Mouse (Mus musculus): ENCODE results near the gene Lrrc32.

Lrrc32 gene

GRCm38 (mm10) chr7:98505664-98506063 is 16.6 kb downstream of the Lrrc32 start:
- no peak for DNase-seq (ENCODE audit: inconsistent age in 2 of 2, low spot score in 1 of 2)

- DNase-seq (ENCODE audit: inconsistent age in 2 of 2, low spot score in 1 of 2), result no peak
Measured at GRCm38 (mm10) chr7:98510961-98511958, 22.2 kb downstream of the Lrrc32 start.

- no peak for DNase-seq (ENCODE audit: inconsistent age in 2 of 2, low spot score in 1 of 2)
Measured at GRCm38 (mm10) chr7:98513251-98513650, 24.2 kb downstream of the Lrrc32 start.

GRCm38 (mm10) chr7:98522576-98522975 is 33.5 kb downstream of the Lrrc32 start:
- peak; percentile 78 to 93 for DNase-seq (ENCODE audit: inconsistent age in 2 of 2, low spot score in 1 of 2)

- DNase-seq (ENCODE audit: inconsistent age in 2 of 2, low spot score in 1 of 2), result peak; percentile 56 to 74
Measured at GRCm38 (mm10) chr7:98523070-98523812, 34.2 kb downstream of the Lrrc32 start.

GRCm38 (mm10) chr7:98523813-98524361 is 34.8 kb downstream of the Lrrc32 start:
- peak; percentile 64 to 81 for DNase-seq (ENCODE audit: inconsistent age in 2 of 2, low spot score in 1 of 2)

GRCm38 (mm10) chr7:98524401-98524800 is 35.3 kb downstream of the Lrrc32 start:
- peak; percentile 51 to 83 for DNase-seq (ENCODE audit: inconsistent age in 2 of 2, low spot score in 1 of 2)

GRCm38 (mm10) chr7:98524869-98525699 is 36.0 kb downstream of the Lrrc32 start:
- DNase-seq (ENCODE audit: inconsistent age in 2 of 2, low spot score in 1 of 2), result peak in 1 of 2 experiments; percentile 56

GRCm38 (mm10) chr7:98527085-98527484 is 38.0 kb downstream of the Lrrc32 start:
- no peak for DNase-seq (ENCODE audit: inconsistent age in 2 of 2, low spot score in 1 of 2)

- peak; percentile 43 to 61 for DNase-seq (ENCODE audit: inconsistent age in 2 of 2, low spot score in 1 of 2)
Measured at GRCm38 (mm10) chr7:98531612-98532011, 42.5 kb downstream of the Lrrc32 start.

- DNase-seq (ENCODE audit: inconsistent age in 2 of 2, low spot score in 1 of 2), result no peak
Measured at GRCm38 (mm10) chr7:98532981-98533380, 43.9 kb downstream of the Lrrc32 start.

GRCm38 (mm10) chr7:98534432-98534855 is 45.4 kb downstream of the Lrrc32 start:
- no peak for DNase-seq (ENCODE audit: inconsistent age in 2 of 2, low spot score in 1 of 2)

- no peak for DNase-seq (ENCODE audit: inconsistent age in 2 of 2, low spot score in 1 of 2)
Measured at GRCm38 (mm10) chr7:98535191-98535590, 46.1 kb downstream of the Lrrc32 start.

GRCm38 (mm10) chr7:98535882-98536281 is 46.8 kb downstream of the Lrrc32 start:
- no peak for DNase-seq (ENCODE audit: inconsistent age in 2 of 2, low spot score in 1 of 2)

- DNase-seq (ENCODE audit: inconsistent age in 2 of 2, low spot score in 1 of 2), result no peak
Measured at GRCm38 (mm10) chr7:98537210-98537966, 48.3 kb downstream of the Lrrc32 start.

- peak in 1 of 2 experiments; percentile 24 for DNase-seq (ENCODE audit: inconsistent age in 2 of 2, low spot score in 1 of 2)
Measured at GRCm38 (mm10) chr7:98537967-98538573, 49.0 kb downstream of the Lrrc32 start.

- no peak for DNase-seq (ENCODE audit: inconsistent age in 2 of 2, low spot score in 1 of 2)
Measured at GRCm38 (mm10) chr7:98540879-98541278, 51.8 kb downstream of the Lrrc32 start.

GRCm38 (mm10) chr7:98541564-98541963 is 52.5 kb downstream of the Lrrc32 start:
- no peak for DNase-seq (ENCODE audit: inconsistent age in 2 of 2, low spot score in 1 of 2)

GRCm38 (mm10) chr7:98542267-98542666 is 53.2 kb downstream of the Lrrc32 start:
- DNase-seq (ENCODE audit: inconsistent age in 2 of 2, low spot score in 1 of 2), result no peak
